20 mouse cellular contexts compared by ENCODE assay signal in genomic region chr9:29771870-29772269, GRCm38 (mm10).
A peak's percentile ranks its signal among the peaks of the same experiment; 100 is the strongest.
DNase-seq lines count a peak whose midpoint lies in the region; ATAC-seq and TF ChIP-seq lines count a peak whose summit lies in the region.
"Had no signal": no experiment of that assay in that cellular context is flagged by ENCODE, and none has a peak within 500 bp of the region (broad histone marks: within the 10 kb centered on the region; RNA-seq: fewer than 3 reads in every experiment).

No protein-coding gene starts in this region.

- H3K27ac ChIP-seq in heart, embryonic 10.5 days, result peak overlapping the region; percentile 44; the same call in 1 of the 2 replicates
- no peak overlapping the region for H3K27ac ChIP-seq in heart, embryonic 16.5 days (ENCODE audit: low read length)
- peak overlapping the region; percentile 56 for H3K27ac ChIP-seq in midbrain, embryonic 12.5 days (replicated peaks)
- H3K27ac ChIP-seq in midbrain, postnatal 0 days (ENCODE audit: low read depth, low read length), result no peak overlapping the region
- H3K27ac ChIP-seq: embryonic facial prominence, embryonic 12.5 days; kidney, postnatal 0 days; limb, embryonic 13.5 days; liver, embryonic 14.5 days; neural tube, embryonic 13.5 days had no signal

- H3K36me3 ChIP-seq in heart, embryonic 10.5 days, result no peaks in the 10 kb centered on the region
- no peaks in the 10 kb centered on the region for H3K36me3 ChIP-seq in heart, embryonic 16.5 days (ENCODE audit: control insufficient read depth, insufficient read depth)
- no peaks in the 10 kb centered on the region for H3K36me3 ChIP-seq in midbrain, embryonic 12.5 days
- no peaks in the 10 kb centered on the region for H3K36me3 ChIP-seq in midbrain, postnatal 0 days (ENCODE audit: insufficient read depth, low read length)
- H3K36me3 ChIP-seq: embryonic facial prominence, embryonic 12.5 days; limb, embryonic 13.5 days; neural tube, embryonic 13.5 days had no signal

- H3K4me1 ChIP-seq in heart, embryonic 10.5 days, result peaks cover 25% of the 10 kb centered on the region
- peaks cover 3% of the 10 kb centered on the region; the same call in 1 of the 2 replicates for H3K4me1 ChIP-seq in heart, embryonic 16.5 days (ENCODE audit: control insufficient read depth, insufficient read depth, low read length)
- H3K4me1 ChIP-seq in midbrain, embryonic 12.5 days, result peaks cover 8% of the 10 kb centered on the region
- H3K4me1 ChIP-seq in midbrain, postnatal 0 days (ENCODE audit: insufficient read depth, low read length), result no peaks in the 10 kb centered on the region; the same call in 1 of the 2 replicates
- H3K4me1 ChIP-seq: embryonic facial prominence, embryonic 12.5 days; limb, embryonic 13.5 days had no signal

- peaks cover under 1% of the 10 kb centered on the region; the same call in 1 of the 2 replicates for H3K27me3 ChIP-seq in heart, embryonic 10.5 days (ENCODE audit: insufficient read depth, poor library complexity, severe bottlenecking)
- no peaks in the 10 kb centered on the region for H3K27me3 ChIP-seq in heart, embryonic 16.5 days (ENCODE audit: control insufficient read depth, insufficient read depth, low read length)
- no peaks in the 10 kb centered on the region for H3K27me3 ChIP-seq in midbrain, embryonic 12.5 days
- H3K27me3 ChIP-seq in midbrain, postnatal 0 days (ENCODE audit: insufficient read depth, low read length), result no peaks in the 10 kb centered on the region
- H3K27me3 ChIP-seq: embryonic facial prominence, embryonic 12.5 days; limb, embryonic 13.5 days; neural tube, embryonic 13.5 days had no signal

- H3K9me3 ChIP-seq in heart, embryonic 10.5 days, result no peaks in the 10 kb centered on the region
- no peaks in the 10 kb centered on the region for H3K9me3 ChIP-seq in heart, embryonic 16.5 days (replicated peaks; ENCODE audit: control insufficient read depth, low read length)
- H3K9me3 ChIP-seq in midbrain, embryonic 12.5 days, result no peaks in the 10 kb centered on the region
- no peaks in the 10 kb centered on the region for H3K9me3 ChIP-seq in midbrain, postnatal 0 days (ENCODE audit: low read length)
- H3K9me3 ChIP-seq: embryonic facial prominence, embryonic 12.5 days; limb, embryonic 13.5 days; neural tube, embryonic 13.5 days had no signal

- H3K4me2 ChIP-seq in heart, embryonic 16.5 days (ENCODE audit: low read depth, low read length), result no peak overlapping the region; the same call in 1 of the 2 replicates
- H3K4me2 ChIP-seq in midbrain, embryonic 12.5 days (replicated peaks), result no peak overlapping the region
- no peak overlapping the region for H3K4me2 ChIP-seq in midbrain, postnatal 0 days (ENCODE audit: low read depth, low read length, poor library complexity, severe bottlenecking)
- H3K4me2 ChIP-seq: embryonic facial prominence, embryonic 12.5 days; limb, embryonic 13.5 days; neural tube, embryonic 13.5 days had no signal

- 12% methylated on average over 5 of the region's 5 CpGs for WGBS in heart, embryonic 10.5 days
- WGBS in heart, embryonic 16.5 days, result 18% methylated on average over 5 of the region's 5 CpGs
- WGBS in midbrain, embryonic 12.5 days, result 39% methylated on average over 5 of the region's 5 CpGs
- WGBS in midbrain, postnatal 0 days, result 33% methylated on average over 5 of the region's 5 CpGs

- TF ChIP-seq CTCF in midbrain, postnatal 0 days (IDR thresholded peaks at IDR 0.05), result no peak

- no peak overlapping the region for H3K9ac ChIP-seq in heart, embryonic 16.5 days (ENCODE audit: low read length)
- no peak overlapping the region for H3K9ac ChIP-seq in midbrain, embryonic 12.5 days (replicated peaks)
- H3K9ac ChIP-seq in midbrain, postnatal 0 days (replicated peaks; ENCODE audit: low read length, poor library complexity, severe bottlenecking), result no peak overlapping the region
- H3K9ac ChIP-seq: embryonic facial prominence, embryonic 12.5 days; forebrain, postnatal 0 days; limb, embryonic 13.5 days; liver, embryonic 14.5 days; neural tube, embryonic 13.5 days had no signal

- no peak for DNase-seq in heart, embryonic 10.5 days (ENCODE audit: low spot score)
- no peak for DNase-seq in heart, postnatal 25 days (ENCODE audit: low spot score)
- no peak for DNase-seq in heart, postnatal 14 days
- no peak for DNase-seq in midbrain, postnatal 0 days (ENCODE audit: low spot score)
- DNase-seq in right cerebral cortex, postnatal 10 days (ENCODE audit: low spot score in 2 of 2), result no peak
- DNase-seq: adrenal gland, postnatal 36 days; cerebellum, adult 9-10 months; forebrain, postnatal 0 days; gastrocnemius, postnatal 14 days; kidney, adult 2 months; layer of hippocampus, adult 9-11 months; lung, postnatal 4 days had no signal

- 0 out of 2 replicates have a peak, but pooled peaks have one; percentile 23 for ATAC-seq in heart, embryonic 16.5 days (replicated peaks; ENCODE audit: extremely low read depth, insufficient read depth, low FRiP score)
- no peak for ATAC-seq in midbrain, embryonic 12.5 days (ENCODE audit: low FRiP score, low read depth)
- ATAC-seq in midbrain, postnatal 0 days (ENCODE audit: low FRiP score), result no peak
- ATAC-seq: forebrain, postnatal 0 days had no signal

- intact Hi-C loops in heart, postnatal 25 days (cut with DNase I), result no loop called here
- intact Hi-C loops in heart, postnatal 14 days (cut with DNase I), result no loop called here

- H3K4me3 ChIP-seq in heart, embryonic 10.5 days, result no peak overlapping the region
- no peak overlapping the region for H3K4me3 ChIP-seq in heart, embryonic 16.5 days (ENCODE audit: low read length)
- H3K4me3 ChIP-seq in midbrain, embryonic 12.5 days, result no peak overlapping the region
- H3K4me3 ChIP-seq in midbrain, postnatal 0 days (ENCODE audit: low read depth, low read length), result no peak overlapping the region
- H3K4me3 ChIP-seq: embryonic facial prominence, embryonic 12.5 days; limb, embryonic 13.5 days; myocyte; neural tube, embryonic 13.5 days had no signal

Comparison
In these comparisons a context has a peak if more than half of its experiments do, and no peak if none do; other contexts are left out.
1. H3K27ac ChIP-seq: peak in heart, embryonic 10.5 days (single experiment) and midbrain, embryonic 12.5 days (single experiment); none in heart, embryonic 16.5 days (single experiment) and midbrain, postnatal 0 days (single experiment).